Mouse (Mus musculus): ENCODE measurements around the gene Ppfia3. TPM values are rescaled to one million over a fixed set of nuclear protein-coding genes. Genes with fewer than 3 reads are reported as not detected.

Gene Ppfia3
- polyA plus RNA-seq, 1 experiment, result not detected

GRCm38 (mm10) chr7:45312023-45312422, 54.8 kb downstream of the Ppfia3 start:
- Histone ChIP-seq H3K27ac (ENCODE audit: insufficient read depth, low read depth, low read length) (no peak overlapping the region), H3K4me1 (ENCODE audit: control insufficient read depth, insufficient read depth, low read length) (peaks cover 7% of the 10 kb centered on the region; the same call in 1 of the 2 replicates), H3K4me3 (ENCODE audit: insufficient read depth, low read depth, low read length) (no peak overlapping the region)
- 85% methylated on average over 8 of the region's 8 CpGs for WGBS
- TF ChIP-seq POLR2A (IDR thresholded peaks at IDR 0.05; ENCODE audit: insufficient read depth, low read depth, low read length) (no peak), CTCF (IDR thresholded peaks at IDR 0.05; ENCODE audit: insufficient read depth, low read depth, low read length) (no peak)

- H3K4me1 ChIP-seq (ENCODE audit: control insufficient read depth, insufficient read depth, low read length), result peaks cover 5% of the 10 kb centered on the region; the same call in 1 of the 2 replicates
- 15% methylated on average over 9 of the region's 9 CpGs for WGBS
- no peak overlapping the region for H3K4me3 ChIP-seq (ENCODE audit: insufficient read depth, low read depth, low read length)
- TF ChIP-seq CTCF (IDR thresholded peaks at IDR 0.05; ENCODE audit: insufficient read depth, low read depth, low read length), result no peak
- no peak for TF ChIP-seq POLR2A (IDR thresholded peaks at IDR 0.05; ENCODE audit: insufficient read depth, low read depth, low read length)
- H3K27ac ChIP-seq (ENCODE audit: insufficient read depth, low read depth, low read length), result no peak overlapping the region
Observed at GRCm38 (mm10) chr7:45309455-45309854, 57.4 kb downstream of the Ppfia3 start.

- 76% methylated on average over 15 of the region's 15 CpGs for WGBS
- TF ChIP-seq CTCF (IDR thresholded peaks at IDR 0.05; ENCODE audit: insufficient read depth, low read depth, low read length) (no peak), POLR2A (IDR thresholded peaks at IDR 0.05; ENCODE audit: insufficient read depth, low read depth, low read length) (no peak)
- H3K4me3 ChIP-seq (ENCODE audit: insufficient read depth, low read depth, low read length), result no peak overlapping the region
- H3K27ac ChIP-seq (ENCODE audit: insufficient read depth, low read depth, low read length), result no peak overlapping the region
- peaks cover 3% of the 10 kb centered on the region; the same call in 1 of the 2 replicates for H3K4me1 ChIP-seq (ENCODE audit: control insufficient read depth, insufficient read depth, low read length)
Observed at GRCm38 (mm10) chr7:45308551-45309240, 58.1 kb downstream of the Ppfia3 start.

- Histone ChIP-seq H3K27ac (ENCODE audit: insufficient read depth, low read depth, low read length) (no peak overlapping the region), H3K4me1 (ENCODE audit: control insufficient read depth, insufficient read depth, low read length) (peaks cover 10% of the 10 kb centered on the region; the same call in 1 of the 2 replicates), H3K4me3 (ENCODE audit: insufficient read depth, low read depth, low read length) (peak overlapping the region; percentile 18; the same call in 1 of the 2 replicates)
- TF ChIP-seq CTCF (IDR thresholded peaks at IDR 0.05; ENCODE audit: insufficient read depth, low read depth, low read length) (peak; percentile 68; the same call in 1 of the 2 replicates), POLR2A (IDR thresholded peaks at IDR 0.05; ENCODE audit: insufficient read depth, low read depth, low read length) (no peak)
- WGBS, result 12% methylated on average over 17 of the region's 17 CpGs
Observed at GRCm38 (mm10) chr7:45305275-45305674, 61.5 kb downstream of the Ppfia3 start.

GRCm38 (mm10) chr7:45304869-45305268, 62.0 kb downstream of the Ppfia3 start:
- peak overlapping the region; percentile 18; the same call in 1 of the 2 replicates for H3K4me3 ChIP-seq (ENCODE audit: insufficient read depth, low read depth, low read length)
- H3K27ac ChIP-seq (ENCODE audit: insufficient read depth, low read depth, low read length), result no peak overlapping the region
- WGBS, result 34% methylated on average over 12 of the region's 13 CpGs
- TF ChIP-seq POLR2A (IDR thresholded peaks at IDR 0.05; ENCODE audit: insufficient read depth, low read depth, low read length), result no peak
- no peak for TF ChIP-seq CTCF (IDR thresholded peaks at IDR 0.05; ENCODE audit: insufficient read depth, low read depth, low read length)
- H3K4me1 ChIP-seq (ENCODE audit: control insufficient read depth, insufficient read depth, low read length), result peaks cover 10% of the 10 kb centered on the region; the same call in 1 of the 2 replicates

- Histone ChIP-seq H3K27ac (ENCODE audit: insufficient read depth, low read depth, low read length) (no peak overlapping the region), H3K4me3 (ENCODE audit: insufficient read depth, low read depth, low read length) (no peak overlapping the region), H3K4me1 (ENCODE audit: control insufficient read depth, insufficient read depth, low read length) (peaks cover 10% of the 10 kb centered on the region; the same call in 1 of the 2 replicates)
- TF ChIP-seq CTCF (IDR thresholded peaks at IDR 0.05; ENCODE audit: insufficient read depth, low read depth, low read length), result no peak
- TF ChIP-seq POLR2A (IDR thresholded peaks at IDR 0.05; ENCODE audit: insufficient read depth, low read depth, low read length), result no peak
- 21% methylated on average over 8 of the region's 8 CpGs for WGBS
Observed at GRCm38 (mm10) chr7:45302626-45303025, 64.2 kb downstream of the Ppfia3 start.

- 16% methylated on average over 6 of the region's 6 CpGs for WGBS
- no peak for TF ChIP-seq POLR2A (IDR thresholded peaks at IDR 0.05; ENCODE audit: insufficient read depth, low read depth, low read length)
- peak; percentile 57; the same call in 1 of the 2 replicates for TF ChIP-seq CTCF (IDR thresholded peaks at IDR 0.05; ENCODE audit: insufficient read depth, low read depth, low read length)
- Histone ChIP-seq H3K4me3 (ENCODE audit: insufficient read depth, low read depth, low read length) (no peak overlapping the region), H3K4me1 (ENCODE audit: control insufficient read depth, insufficient read depth, low read length) (peaks cover 9% of the 10 kb centered on the region; the same call in 1 of the 2 replicates), H3K27ac (ENCODE audit: insufficient read depth, low read depth, low read length) (no peak overlapping the region)
Observed at GRCm38 (mm10) chr7:45300270-45300669, 66.5 kb downstream of the Ppfia3 start.

GRCm38 (mm10) chr7:45299752-45300151, 67.1 kb downstream of the Ppfia3 start:
- no peak overlapping the region for H3K27ac ChIP-seq (ENCODE audit: insufficient read depth, low read depth, low read length)

GRCm38 (mm10) chr7:45297563-45297962, 69.3 kb downstream of the Ppfia3 start:
- WGBS, result 36% methylated on average over 3 of the region's 3 CpGs
- TF ChIP-seq POLR2A (IDR thresholded peaks at IDR 0.05; ENCODE audit: insufficient read depth, low read depth, low read length) (no peak), CTCF (IDR thresholded peaks at IDR 0.05; ENCODE audit: insufficient read depth, low read depth, low read length) (no peak)
- H3K27ac ChIP-seq (ENCODE audit: insufficient read depth, low read depth, low read length), result no peak overlapping the region
- peaks cover under 1% of the 10 kb centered on the region; the same call in 1 of the 2 replicates for H3K4me1 ChIP-seq (ENCODE audit: control insufficient read depth, insufficient read depth, low read length)
- no peak overlapping the region for H3K4me3 ChIP-seq (ENCODE audit: insufficient read depth, low read depth, low read length)

More at GRCm38 (mm10) chr7:45299752-45300151, 67.1 kb downstream of the Ppfia3 start:
- 9% methylated on average over 5 of the region's 5 CpGs for WGBS
- TF ChIP-seq POLR2A (IDR thresholded peaks at IDR 0.05; ENCODE audit: insufficient read depth, low read depth, low read length), result no peak
- no peak for TF ChIP-seq CTCF (IDR thresholded peaks at IDR 0.05; ENCODE audit: insufficient read depth, low read depth, low read length)
- H3K4me3 ChIP-seq (ENCODE audit: insufficient read depth, low read depth, low read length), result no peak overlapping the region
- peaks cover 7% of the 10 kb centered on the region; the same call in 1 of the 2 replicates for H3K4me1 ChIP-seq (ENCODE audit: control insufficient read depth, insufficient read depth, low read length)

Data from olfactory bulb, adult 2 months (tissue).